Mouse (Mus musculus): Measurements from ENCODE around the gene Ctnnd2.

Ctnnd2 gene

GRCm38 (mm10) chr15:30513122-30513521 is 340.7 kb downstream of the Ctnnd2 start:
- DNase-seq (ENCODE audit: low read depth, low spot score): no peak

GRCm38 (mm10) chr15:30515425-30515824 is 343.0 kb downstream of the Ctnnd2 start:
- no peak for DNase-seq (ENCODE audit: low read depth, low spot score)

GRCm38 (mm10) chr15:30541459-30541858 is 369.1 kb downstream of the Ctnnd2 start:
- no peak for DNase-seq (ENCODE audit: low read depth, low spot score)

GRCm38 (mm10) chr15:30548263-30548662 is 375.9 kb downstream of the Ctnnd2 start:
- DNase-seq (ENCODE audit: low read depth, low spot score): no peak

- no peak for DNase-seq (ENCODE audit: low read depth, low spot score)
These were observed 378.6 kb downstream of the Ctnnd2 start for GRCm38 (mm10) chr15:30550956-30551355.

- DNase-seq (ENCODE audit: low read depth, low spot score): no peak
These were observed 381.6 kb downstream of the Ctnnd2 start for GRCm38 (mm10) chr15:30553910-30554406.

- no peak for DNase-seq (ENCODE audit: low read depth, low spot score)
These were observed 383.4 kb downstream of the Ctnnd2 start for GRCm38 (mm10) chr15:30555787-30556186.

- DNase-seq (ENCODE audit: low read depth, low spot score): no peak
These were observed 390.0 kb downstream of the Ctnnd2 start for GRCm38 (mm10) chr15:30562375-30562774.

- DNase-seq (ENCODE audit: low read depth, low spot score): no peak
These were observed 392.2 kb downstream of the Ctnnd2 start for GRCm38 (mm10) chr15:30564594-30564993.

- no peak for DNase-seq (ENCODE audit: low read depth, low spot score)
These were observed 397.9 kb downstream of the Ctnnd2 start for GRCm38 (mm10) chr15:30570254-30570800.

GRCm38 (mm10) chr15:30587446-30587845 is 415.1 kb downstream of the Ctnnd2 start:
- no peak for DNase-seq (ENCODE audit: low read depth, low spot score)

GRCm38 (mm10) chr15:30590865-30591264 is 418.5 kb downstream of the Ctnnd2 start:
- no peak for DNase-seq (ENCODE audit: low read depth, low spot score)

GRCm38 (mm10) chr15:30595507-30595906 is 423.1 kb downstream of the Ctnnd2 start:
- DNase-seq (ENCODE audit: low read depth, low spot score): no peak

GRCm38 (mm10) chr15:30610613-30611012 is 438.2 kb downstream of the Ctnnd2 start:
- peak; percentile 86 for DNase-seq (ENCODE audit: low read depth, low spot score)

GRCm38 (mm10) chr15:30615451-30615850 is 443.1 kb downstream of the Ctnnd2 start:
- DNase-seq (ENCODE audit: low read depth, low spot score): no peak

- no peak for DNase-seq (ENCODE audit: low read depth, low spot score)
These were observed 444.5 kb downstream of the Ctnnd2 start for GRCm38 (mm10) chr15:30616861-30617260.

- DNase-seq (ENCODE audit: low read depth, low spot score): no peak
These were observed 445.5 kb downstream of the Ctnnd2 start for GRCm38 (mm10) chr15:30617932-30618331.

- no peak for DNase-seq (ENCODE audit: low read depth, low spot score)
These were observed 456.1 kb downstream of the Ctnnd2 start for GRCm38 (mm10) chr15:30628524-30628923.

- no peak for DNase-seq (ENCODE audit: low read depth, low spot score)
These were observed 459.8 kb downstream of the Ctnnd2 start for GRCm38 (mm10) chr15:30632113-30632735.

- DNase-seq (ENCODE audit: low read depth, low spot score): no peak
These were observed 461.5 kb downstream of the Ctnnd2 start for GRCm38 (mm10) chr15:30633917-30634316.

GRCm38 (mm10) chr15:30634522-30634921 is 462.1 kb downstream of the Ctnnd2 start:
- no peak for DNase-seq (ENCODE audit: low read depth, low spot score)

GRCm38 (mm10) chr15:30640651-30641050 is 468.3 kb downstream of the Ctnnd2 start:
- DNase-seq (ENCODE audit: low read depth, low spot score): no peak

- no peak for DNase-seq (ENCODE audit: low read depth, low spot score)
These were observed 473.3 kb downstream of the Ctnnd2 start for GRCm38 (mm10) chr15:30645688-30646087.

Measured in CD4-positive helper T cell, adult 2 months (primary cell).